Mouse (Mus musculus) heart, postnatal 4 days (tissue): Measurements from ENCODE around the gene Nav1. TPM values are rescaled to one million over a fixed set of nuclear protein-coding genes. Genes with fewer than 3 reads are reported as not detected.

Experiments used
- DNase-seq: peaks from one replicate; pipeline ENCODE4 v3.0.0; 2021
- total RNA-seq, 2 experiments: library from RNA; stranded (reverse); gene quantifications; 2 replicates each; pipeline ENCODE4 v1.2.3; 2021

Gene Nav1
- total RNA-seq, 2 experiments from 2014 or later, result 53.9 to 54.8 TPM

GRCm38 (mm10) chr1:135544504-135545146 is 62.5 kb downstream of the Nav1 start:
- peak; percentile 91 for DNase-seq

- DNase-seq, result no peak
Measured at GRCm38 (mm10) chr1:135542841-135543810, 64.0 kb downstream of the Nav1 start.

GRCm38 (mm10) chr1:135542080-135542479 is 65.0 kb downstream of the Nav1 start:
- DNase-seq, result no peak

GRCm38 (mm10) chr1:135540270-135540669 is 66.8 kb downstream of the Nav1 start:
- DNase-seq, result peak; percentile 96

- DNase-seq, result peak; percentile 56
Measured at GRCm38 (mm10) chr1:135538441-135539265, 68.4 kb downstream of the Nav1 start.

- no peak for DNase-seq
Measured at GRCm38 (mm10) chr1:135536822-135537221, 70.3 kb downstream of the Nav1 start.

- peak; percentile 70 for DNase-seq
Measured at GRCm38 (mm10) chr1:135536326-135536725, 70.8 kb downstream of the Nav1 start.

GRCm38 (mm10) chr1:135535256-135535655 is 71.8 kb downstream of the Nav1 start:
- DNase-seq, result peak; percentile 50

- DNase-seq, result no peak
Measured at GRCm38 (mm10) chr1:135534782-135535181, 72.3 kb downstream of the Nav1 start.

GRCm38 (mm10) chr1:135534070-135534469 is 73.0 kb downstream of the Nav1 start:
- DNase-seq, result no peak

GRCm38 (mm10) chr1:135532383-135532782 is 74.7 kb downstream of the Nav1 start:
- DNase-seq, result no peak

GRCm38 (mm10) chr1:135531981-135532380 is 75.1 kb downstream of the Nav1 start:
- no peak for DNase-seq

GRCm38 (mm10) chr1:135531081-135531480 is 76.0 kb downstream of the Nav1 start:
- DNase-seq, result peak; percentile 79

- peak; percentile 69 for DNase-seq
Measured at GRCm38 (mm10) chr1:135524518-135524860, 82.6 kb downstream of the Nav1 start.

- DNase-seq, result peak; percentile 58
Measured at GRCm38 (mm10) chr1:135523780-135524517, 83.1 kb downstream of the Nav1 start.

GRCm38 (mm10) chr1:135523344-135523743 is 83.8 kb downstream of the Nav1 start:
- DNase-seq, result no peak

- no peak for DNase-seq
Measured at GRCm38 (mm10) chr1:135520550-135521168, 86.4 kb downstream of the Nav1 start.

GRCm38 (mm10) chr1:135518661-135519060 is 88.4 kb downstream of the Nav1 start:
- no peak for DNase-seq

- no peak for DNase-seq
Measured at GRCm38 (mm10) chr1:135517469-135517868, 89.6 kb downstream of the Nav1 start.

GRCm38 (mm10) chr1:135516511-135517305 is 90.4 kb downstream of the Nav1 start:
- DNase-seq, result no peak
